16 mouse cellular contexts compared by ENCODE assay signal in the genomic region with DNA sequence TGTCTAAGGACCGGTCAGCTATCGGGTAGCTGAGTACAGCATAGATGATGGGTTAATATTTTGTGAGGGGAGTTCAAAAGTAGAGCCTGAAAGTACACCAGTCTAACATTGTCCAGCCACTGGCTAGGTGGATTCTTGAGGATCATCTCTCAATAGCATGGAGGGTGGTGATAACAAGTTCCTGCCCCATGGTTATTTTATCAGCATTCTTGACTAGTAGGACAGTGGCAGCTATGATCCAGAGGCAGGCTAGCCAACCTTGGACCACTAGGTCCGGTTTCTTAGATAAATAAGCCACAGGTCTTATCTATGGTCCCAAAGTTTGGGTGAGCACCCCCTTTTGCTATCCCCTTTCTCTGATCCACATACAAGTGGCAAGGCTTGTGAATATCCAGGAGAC.
"Had no signal": no experiment of that assay in that cellular context is flagged by ENCODE, and none has a peak within 500 bp of the region (broad histone marks: within the 10 kb centered on the region; RNA-seq: fewer than 3 reads in every experiment).

No protein-coding gene starts in this region.

- H3K9ac ChIP-seq: lung, embryonic 14.5 days; midbrain, embryonic 12.5 days; neural tube, embryonic 12.5 days; stomach, embryonic 15.5 days had no signal

- H3K4me2 ChIP-seq: lung, embryonic 14.5 days; midbrain, embryonic 12.5 days; neural tube, embryonic 12.5 days; stomach, embryonic 15.5 days had no signal

- ATAC-seq: midbrain, embryonic 16.5 days had no signal

- H3K27ac ChIP-seq: midbrain, embryonic 10.5 days; midbrain, embryonic 12.5 days; neural tube, embryonic 12.5 days; stomach, embryonic 15.5 days; stomach, postnatal 0 days had no signal

- DNase-seq: lung, adult 18-20 months; lung, embryonic 14.5 days; lung, postnatal 10 days; lung, postnatal 4 days; midbrain, embryonic 14.5 days; right cerebral cortex, postnatal 14 days; thymus, adult 2 months; thymus, postnatal 25 days; thymus, postnatal 4 days had no signal

- H3K27me3 ChIP-seq: midbrain, embryonic 12.5 days; neural tube, embryonic 12.5 days; stomach, embryonic 15.5 days had no signal

- H3K4me3 ChIP-seq: midbrain, embryonic 10.5 days; midbrain, embryonic 12.5 days; myocyte; neural tube, embryonic 12.5 days; stomach, embryonic 15.5 days had no signal

- H3K36me3 ChIP-seq: midbrain, embryonic 10.5 days; midbrain, embryonic 12.5 days; neural tube, embryonic 12.5 days; stomach, embryonic 15.5 days had no signal

- H3K9me3 ChIP-seq: midbrain, embryonic 12.5 days; neural tube, embryonic 12.5 days; stomach, embryonic 15.5 days had no signal

- H3K4me1 ChIP-seq: midbrain, embryonic 10.5 days; midbrain, embryonic 12.5 days; neural tube, embryonic 12.5 days; stomach, embryonic 15.5 days had no signal
